Mouse (Mus musculus) liver, embryonic 16.5 days (tissue): ENCODE measurements around the gene Pex7. TPM values are rescaled to one million over a fixed set of nuclear protein-coding genes. Genes with fewer than 3 reads are reported as not detected.
A peak's percentile ranks its signal among the peaks of the same experiment; 100 is the strongest.

Experiments used
- ATAC-seq: fragments of 200-750 bp; cut with Nextera tagmentation; 2 replicates; pipeline ENCODE4 v1.8.0; 2017; ENCODE audit warnings: low read depth, mild to moderate bottlenecking, moderate number of reproducible peaks, moderate library complexity
- H3K27ac ChIP-seq: fragments of 300-500 bp; sonication (generic); 2 replicates; pipeline ENCODE4 v1.5.1; 2014; ENCODE audit warnings: mild to moderate bottlenecking, low read length
- H3K27me3 ChIP-seq: fragments of 300-500 bp; sonication (generic); 2 replicates; pipeline ENCODE4 v1.6.1; 2014; ENCODE audit warnings: low read depth, low read length, mixed read lengths; ENCODE audit not compliant: control insufficient read depth, insufficient read depth
- H3K36me3 ChIP-seq: fragments of 300-500 bp; sonication (generic); 2 replicates; pipeline ENCODE4 v1.6.1; 2014; ENCODE audit warnings: mild to moderate bottlenecking; ENCODE audit not compliant: control insufficient read depth, insufficient read depth
- H3K4me1 ChIP-seq: fragments of 300-500 bp; sonication (generic); 2 replicates; pipeline ENCODE4 v1.6.1; 2014; ENCODE audit warnings: low read depth, low read length, mixed read lengths; ENCODE audit not compliant: control insufficient read depth
- H3K4me2 ChIP-seq: fragments of 300-500 bp; sonication (generic); 2 replicates; pipeline ENCODE4 v1.6.1; 2014; ENCODE audit warnings: low read depth, low read length, mixed read lengths
- H3K4me3 ChIP-seq: fragments of 300-500 bp; sonication (generic); 2 replicates; pipeline ENCODE4 v1.5.1; 2014; ENCODE audit warnings: low read depth, mild to moderate bottlenecking, low read length
- H3K9ac ChIP-seq: fragments of 300-500 bp; sonication (generic); 2 replicates; pipeline ENCODE4 v1.6.1; 2014; ENCODE audit warnings: low read depth, low read length
- H3K9me3 ChIP-seq: fragments of 300-500 bp; sonication (generic); replicated peaks from 2 replicates; pipeline ENCODE4 v1.6.1; 2016; ENCODE audit warnings: low read length; ENCODE audit not compliant: control insufficient read depth
- WGBS: fragments of 180-500 bp; shearing (Covaris S2); extraction: QIAGEN DNeasy Blood & Tissue Kit; methylation state at CpG from one replicate; pipeline ENCODE4 v1.1.7; 2014; ENCODE audit not compliant: insufficient replicate concordance; 5-methylcytosine and 5-hydroxymethylcytosine counted together
- polyA plus RNA-seq: library from polyadenylated mRNA; unstranded; fragments of >200 nt; fragmentation: Nextera tagmentation; extraction: Ambion mirVana; gene quantifications from 2 replicates; pipeline ENCODE4 v1.2.1, GENCODE M21; 2015

Pex7 gene
- polyA plus RNA-seq, 1 experiment from 2014 or later, result 33.1 TPM

- Histone ChIP-seq H3K4me2 (peak overlapping the region; percentile 30; the same call in 1 of the 2 replicates), H3K27me3 (no peaks in the 10 kb centered on the region), H3K9ac (no peak overlapping the region), H3K9me3 (no peaks in the 10 kb centered on the region), H3K4me3 (no peak overlapping the region), H3K36me3 (no peaks in the 10 kb centered on the region), H3K27ac (peak overlapping the region; percentile 53), H3K4me1 (no peaks in the 10 kb centered on the region)
- peak; percentile 37; the same call in 1 of the 2 replicates for ATAC-seq
- WGBS, result 44% methylated on average over 9 of the region's 9 CpGs
Measured at GRCm38 (mm10) chr10:19877679-19878078, 29.8 kb downstream of the Pex7 start.

- no peak overlapping the region for H3K9ac ChIP-seq
- no peaks in the 10 kb centered on the region for H3K27me3 ChIP-seq
- peak overlapping the region; percentile 53 for H3K27ac ChIP-seq
- no peaks in the 10 kb centered on the region for H3K9me3 ChIP-seq
- 68% methylated on average over 8 of the region's 8 CpGs for WGBS
- H3K4me1 ChIP-seq, result no peaks in the 10 kb centered on the region
- H3K4me3 ChIP-seq, result no peak overlapping the region
- H3K36me3 ChIP-seq, result no peaks in the 10 kb centered on the region
- ATAC-seq, result peak; percentile 78
- H3K4me2 ChIP-seq, result peak overlapping the region; percentile 30; the same call in 1 of the 2 replicates
Measured at GRCm38 (mm10) chr10:19877257-19877656, 30.2 kb downstream of the Pex7 start.

- H3K9me3 ChIP-seq, result no peaks in the 10 kb centered on the region
- no peak overlapping the region for H3K4me2 ChIP-seq
- H3K27ac ChIP-seq, result no peak overlapping the region
- no peak for ATAC-seq
- 74% methylated on average over 7 of the region's 7 CpGs for WGBS
- H3K27me3 ChIP-seq, result no peaks in the 10 kb centered on the region
- no peaks in the 10 kb centered on the region for H3K36me3 ChIP-seq
- no peak overlapping the region for H3K4me3 ChIP-seq
- no peak overlapping the region for H3K9ac ChIP-seq
- no peaks in the 10 kb centered on the region for H3K4me1 ChIP-seq
Measured at GRCm38 (mm10) chr10:19876669-19877068, 30.8 kb downstream of the Pex7 start.

- H3K4me3 ChIP-seq, result no peak overlapping the region
- H3K4me1 ChIP-seq, result no peaks in the 10 kb centered on the region
- no peaks in the 10 kb centered on the region for H3K9me3 ChIP-seq
- ATAC-seq, result no peak
- H3K36me3 ChIP-seq, result no peaks in the 10 kb centered on the region
- 39% methylated on average over 5 of the region's 5 CpGs for WGBS
- no peak overlapping the region for H3K9ac ChIP-seq
- no peaks in the 10 kb centered on the region for H3K27me3 ChIP-seq
- no peak overlapping the region for H3K4me2 ChIP-seq
- no peak overlapping the region for H3K27ac ChIP-seq
Measured at GRCm38 (mm10) chr10:19875346-19875745, 32.1 kb downstream of the Pex7 start.

- no peak overlapping the region for H3K4me3 ChIP-seq
- H3K36me3 ChIP-seq, result no peaks in the 10 kb centered on the region
- no peaks in the 10 kb centered on the region for H3K9me3 ChIP-seq
- H3K4me1 ChIP-seq, result no peaks in the 10 kb centered on the region; the same call in none of the 2 replicates
- no peak overlapping the region for H3K27ac ChIP-seq
- WGBS, result 54% methylated on average over 7 of the region's 7 CpGs
- H3K27me3 ChIP-seq, result peaks cover 24% of the 10 kb centered on the region
- no peak overlapping the region for H3K4me2 ChIP-seq
- H3K9ac ChIP-seq, result no peak overlapping the region
- no peak for ATAC-seq
Measured at GRCm38 (mm10) chr10:19855597-19856306, 51.7 kb downstream of the Pex7 start.

- Histone ChIP-seq H3K27me3 (peaks cover 45% of the 10 kb centered on the region), H3K4me1 (peaks cover 6% of the 10 kb centered on the region), H3K4me3 (no peak overlapping the region), H3K4me2 (no peak overlapping the region), H3K9ac (no peak overlapping the region), H3K27ac (no peak overlapping the region), H3K36me3 (no peaks in the 10 kb centered on the region), H3K9me3 (no peaks in the 10 kb centered on the region)
- WGBS, result 30% methylated on average over 2 of the region's 2 CpGs
- no peak for ATAC-seq
Measured at GRCm38 (mm10) chr10:19853609-19854008, 53.9 kb downstream of the Pex7 start.

GRCm38 (mm10) chr10:19852776-19853175, 54.7 kb downstream of the Pex7 start:
- 30% methylated on average over 6 of the region's 6 CpGs for WGBS
- H3K9ac ChIP-seq, result no peak overlapping the region
- peaks cover 49% of the 10 kb centered on the region for H3K27me3 ChIP-seq
- no peak overlapping the region for H3K4me3 ChIP-seq
- peaks cover 6% of the 10 kb centered on the region for H3K4me1 ChIP-seq
- H3K27ac ChIP-seq, result no peak overlapping the region
- H3K4me2 ChIP-seq, result no peak overlapping the region
- no peaks in the 10 kb centered on the region for H3K9me3 ChIP-seq
- ATAC-seq, result no peak
- H3K36me3 ChIP-seq, result no peaks in the 10 kb centered on the region

GRCm38 (mm10) chr10:19850998-19851691, 56.3 kb downstream of the Pex7 start, which contains the start of gene Slc35d3:
Gene Slc35d3, minus strand, starts transcription at chr10:19851459.
- H3K4me3 ChIP-seq, result peak within 1 kb of the TSS; percentile 50
- H3K27me3 ChIP-seq, result peaks cover 49% of the 10 kb centered on the region
- H3K36me3 ChIP-seq, result no peaks in the 10 kb centered on the region
- no peak within 1 kb of the TSS for H3K9ac ChIP-seq
- H3K4me1 ChIP-seq, result peaks cover 6% of the 10 kb centered on the region
- no peaks in the 10 kb centered on the region for H3K9me3 ChIP-seq
- H3K27ac ChIP-seq, result no peak within 1 kb of the TSS
- H3K4me2 ChIP-seq, result peak within 1 kb of the TSS; percentile 72
- ATAC-seq, result no peak
- under 1% methylated on average over 71 of the region's 72 CpGs for WGBS

- no peak overlapping the region for H3K27ac ChIP-seq
- H3K27me3 ChIP-seq, result peaks cover 49% of the 10 kb centered on the region
Measured at GRCm38 (mm10) chr10:19850544-19850997, 56.9 kb downstream of the Pex7 start.

More at GRCm38 (mm10) chr10:19850544-19850997, 56.9 kb downstream of the Pex7 start:
- no peak; the same call in 1 of the 2 replicates for ATAC-seq
- Histone ChIP-seq H3K9ac (no peak overlapping the region), H3K4me2 (peak overlapping the region; percentile 72), H3K9me3 (no peaks in the 10 kb centered on the region), H3K4me1 (peaks cover 6% of the 10 kb centered on the region), H3K4me3 (peak overlapping the region; percentile 50), H3K36me3 (no peaks in the 10 kb centered on the region)
- under 1% methylated on average over 36 of the region's 36 CpGs for WGBS
